In genomic region chr6:90705738-90706137, GRCm38 (mm10) we compare ENCODE assay signal across 12 mouse cellular contexts.
A peak's percentile ranks its signal among the peaks of the same experiment; 100 is the strongest.
DNase-seq lines count a peak whose midpoint lies in the region; ATAC-seq and TF ChIP-seq lines count a peak whose summit lies in the region.
"Had no signal": no experiment of that assay in that cellular context is flagged by ENCODE, and none has a peak within 500 bp of the region (broad histone marks: within the 10 kb centered on the region; RNA-seq: fewer than 3 reads in every experiment).

No protein-coding gene starts in this region.

- no peak overlapping the region for H3K9ac ChIP-seq in heart, embryonic 14.5 days (ENCODE audit: low read length)
- no peak overlapping the region for H3K9ac ChIP-seq in liver, adult 2 months (ENCODE audit: low read depth, low read length)
- no peak overlapping the region for H3K9ac ChIP-seq in limb, embryonic 14.5 days (ENCODE audit: low read depth, low read length, severe bottlenecking)
- H3K9ac ChIP-seq in forebrain, embryonic 15.5 days (replicated peaks) = no peak overlapping the region
- H3K9ac ChIP-seq: embryonic facial prominence, embryonic 12.5 days; hindbrain, embryonic 15.5 days; midbrain, embryonic 13.5 days had no signal

- no peak overlapping the region for H3K4me2 ChIP-seq in heart, embryonic 14.5 days (ENCODE audit: low read length)
- no peak overlapping the region for H3K4me2 ChIP-seq in limb, embryonic 14.5 days (replicated peaks; ENCODE audit: low read depth, low read length, severe bottlenecking)
- no peak overlapping the region for H3K4me2 ChIP-seq in forebrain, embryonic 15.5 days (replicated peaks)
- H3K4me2 ChIP-seq: embryonic facial prominence, embryonic 12.5 days; hindbrain, embryonic 15.5 days; midbrain, embryonic 13.5 days had no signal

- H3K27me3 ChIP-seq in heart, embryonic 14.5 days (ENCODE audit: control insufficient read depth, insufficient read depth, low read length) = no peaks in the 10 kb centered on the region
- no peaks in the 10 kb centered on the region for H3K27me3 ChIP-seq in liver, adult 2 months (ENCODE audit: control insufficient read depth, insufficient read depth, low read length)
- no peaks in the 10 kb centered on the region for H3K27me3 ChIP-seq in limb, embryonic 14.5 days (ENCODE audit: control insufficient read depth, insufficient read depth, low read length)
- no peaks in the 10 kb centered on the region for H3K27me3 ChIP-seq in forebrain, embryonic 15.5 days
- H3K27me3 ChIP-seq: embryonic facial prominence, embryonic 12.5 days; hindbrain, embryonic 15.5 days; midbrain, embryonic 13.5 days had no signal

- DNase-seq in heart, postnatal 36 days = no peak
- DNase-seq in liver, adult 2 months (ENCODE audit: extremely low read depth, low read depth, low spot score) = peak; percentile 45
- no peak for DNase-seq in liver
- peak; percentile 78 for DNase-seq in cerebellum, adult 9-10 months
- DNase-seq in limb, embryonic 14.5 days (ENCODE audit: low spot score) = no peak
- no peak for DNase-seq in frontal cortex, postnatal 25 days (ENCODE audit: low spot score in 2 of 2)
- DNase-seq: thymus, adult 2 months had no signal

- H3K4me3 ChIP-seq in heart, embryonic 14.5 days (ENCODE audit: control insufficient read depth in 1 of 2, insufficient read depth in 1 of 2, low read depth in 1 of 2, low read length in 2 of 2) = no peak overlapping the region
- no peak overlapping the region for H3K4me3 ChIP-seq in liver, adult 2 months (ENCODE audit: insufficient read depth, low read depth, low read length)
- H3K4me3 ChIP-seq in limb, embryonic 14.5 days (replicated peaks; ENCODE audit: low read length) = no peak overlapping the region
- H3K4me3 ChIP-seq in forebrain, embryonic 15.5 days = no peak overlapping the region
- H3K4me3 ChIP-seq: embryonic facial prominence, embryonic 12.5 days; hindbrain, embryonic 15.5 days; midbrain, embryonic 13.5 days had no signal

- 0 out of 2 replicates have a peak, but pooled peaks have one; percentile 3 for TF ChIP-seq CTCF in liver, adult 2 months (IDR thresholded peaks at IDR 0.05; ENCODE audit: low read depth, low read length)

- no peak for TF ChIP-seq POLR2A in liver, adult 2 months (IDR thresholded peaks at IDR 0.05; ENCODE audit: extremely low read depth, insufficient read depth, low read length)
- no peak for TF ChIP-seq POLR2A in limb, embryonic 14.5 days (IDR thresholded peaks at IDR 0.05; ENCODE audit: borderline replicate concordance, extremely low read depth, insufficient read depth, insufficient read length)

- intact Hi-C loops in heart, postnatal 36 days (cut with DNase I) = loop anchor here (1.0 to 2.0 kb wide), 2 partner anchors 17 to 23 kb away; no protein-coding TSS in a partner anchor

- WGBS in heart, embryonic 14.5 days = 80% methylated on average over 3 of the region's 3 CpGs
- 64% methylated on average over 3 of the region's 3 CpGs for WGBS in liver, adult 2 months
- 82% methylated on average over 3 of the region's 3 CpGs for WGBS in limb, embryonic 14.5 days
- 83% methylated on average over 3 of the region's 3 CpGs for WGBS in forebrain, embryonic 15.5 days

- no peaks in the 10 kb centered on the region for H3K36me3 ChIP-seq in heart, embryonic 14.5 days (ENCODE audit: control insufficient read depth, insufficient read depth, low read length)
- H3K36me3 ChIP-seq in liver, adult 2 months (ENCODE audit: control insufficient read depth, insufficient read depth, low read length) = no peaks in the 10 kb centered on the region
- no peaks in the 10 kb centered on the region for H3K36me3 ChIP-seq in limb, embryonic 14.5 days (ENCODE audit: control insufficient read depth, insufficient read depth, low read length)
- H3K36me3 ChIP-seq in forebrain, embryonic 15.5 days = no peaks in the 10 kb centered on the region
- H3K36me3 ChIP-seq: embryonic facial prominence, embryonic 12.5 days; hindbrain, embryonic 15.5 days; midbrain, embryonic 13.5 days had no signal

- H3K79me2 ChIP-seq in liver, adult 2 months (ENCODE audit: control insufficient read depth, insufficient read depth, low read length) = peaks cover 51% of the 10 kb centered on the region

- H3K27ac ChIP-seq in heart, embryonic 14.5 days (replicated peaks in 1 of 2; ENCODE audit: control insufficient read depth in 1 of 2, insufficient read depth in 1 of 2, low read depth in 2 of 2, low read length in 2 of 2) = peak overlapping the region; percentile 57 to 96; a peak in 3 of 4 replicates
- no peak overlapping the region for H3K27ac ChIP-seq in liver, adult 2 months (replicated peaks; ENCODE audit: insufficient read depth, low read depth, low read length)
- H3K27ac ChIP-seq in limb, embryonic 14.5 days (replicated peaks; ENCODE audit: low read depth, low read length) = peak overlapping the region; percentile 76
- H3K27ac ChIP-seq in forebrain, embryonic 15.5 days (replicated peaks) = no peak overlapping the region

- H3K4me1 ChIP-seq in heart, embryonic 14.5 days (ENCODE audit: control insufficient read depth in 2 of 2, insufficient read depth in 2 of 2, low read length in 2 of 2) = peaks cover 87 to 100% of the 10 kb centered on the region in 2 experiments
- peaks cover 67% of the 10 kb centered on the region for H3K4me1 ChIP-seq in liver, adult 2 months (ENCODE audit: control insufficient read depth, insufficient read depth, low read length)
- peaks cover 72% of the 10 kb centered on the region for H3K4me1 ChIP-seq in limb, embryonic 14.5 days (ENCODE audit: control insufficient read depth, insufficient read depth, low read length)
- H3K4me1 ChIP-seq in forebrain, embryonic 15.5 days = peaks cover 63% of the 10 kb centered on the region

- H3K9me3 ChIP-seq in heart, embryonic 14.5 days (ENCODE audit: control insufficient read depth, low read length) = no peaks in the 10 kb centered on the region
- no peaks in the 10 kb centered on the region for H3K9me3 ChIP-seq in limb, embryonic 14.5 days (ENCODE audit: control insufficient read depth, low read length)
- no peaks in the 10 kb centered on the region for H3K9me3 ChIP-seq in forebrain, embryonic 15.5 days
- H3K9me3 ChIP-seq: embryonic facial prominence, embryonic 12.5 days; hindbrain, embryonic 15.5 days; midbrain, embryonic 13.5 days had no signal

- ATAC-seq in heart, embryonic 14.5 days (ENCODE audit: insufficient number of reproducible peaks, insufficient read depth, low FRiP score, low read depth) = no peak
- ATAC-seq in limb, embryonic 14.5 days (ENCODE audit: low FRiP score, low read depth) = no peak
- no peak for ATAC-seq in forebrain, embryonic 15.5 days (replicated peaks)
- ATAC-seq: midbrain, embryonic 13.5 days had no signal

Comparison
In these comparisons a context has a peak if more than half of its experiments do, and no peak if none do; other contexts are left out.
1. DNase-seq: peak in liver, adult 2 months (single experiment) and cerebellum, adult 9-10 months (single experiment); none in heart, postnatal 36 days (0 of 2), liver (single experiment), limb, embryonic 14.5 days (single experiment) and frontal cortex, postnatal 25 days (0 of 2).
2. H3K27ac ChIP-seq: peak in heart, embryonic 14.5 days (2 of 2) and limb, embryonic 14.5 days (single experiment); none in liver, adult 2 months (single experiment) and forebrain, embryonic 15.5 days (single experiment).